Mouse (Mus musculus): ENCODE results near the gene Zbtb2. TPM values are rescaled to one million over a fixed set of nuclear protein-coding genes. Genes with fewer than 3 reads are reported as not detected.
A peak's percentile ranks its signal among the peaks of the same experiment; 100 is the strongest.

The Zbtb2 gene
- polyA plus RNA-seq, 1 experiment from 2014 or later, result 13.4 TPM

DNA sequence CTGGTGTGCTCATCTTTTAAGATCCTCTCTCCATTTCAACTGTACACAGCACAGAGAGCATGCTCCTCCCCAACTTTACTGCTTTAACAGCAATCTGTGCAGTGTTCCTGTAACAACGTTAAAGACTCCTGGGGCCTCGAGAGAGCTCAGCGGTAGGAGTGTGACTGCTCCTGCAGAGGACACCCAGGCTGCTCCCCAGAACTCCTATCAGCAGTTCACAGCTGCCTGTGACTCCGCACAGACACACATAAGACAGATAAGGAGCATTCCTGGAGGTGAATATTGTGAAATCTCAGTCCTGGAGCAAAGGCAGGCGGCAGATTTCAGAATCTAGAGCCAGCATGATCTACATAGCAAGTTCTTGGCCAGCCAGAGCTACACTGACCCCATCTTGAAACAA, 17.6 kb upstream of the Zbtb2 start:
- ATAC-seq (ENCODE audit: insufficient number of reproducible peaks, low FRiP score), result peak; percentile 76
- H3K9ac ChIP-seq, result peak overlapping the region; percentile 53; the same call in 1 of the 2 replicates
- H3K27me3 ChIP-seq (replicated peaks), result no peaks in the 10 kb centered on the region
- peaks cover 67% of the 10 kb centered on the region for H3K36me3 ChIP-seq
- H3K4me1 ChIP-seq (replicated peaks), result peaks cover 16% of the 10 kb centered on the region
- H3K27ac ChIP-seq (ENCODE audit: poor library complexity, severe bottlenecking), result peak overlapping the region; percentile 72
- H3K9me3 ChIP-seq (replicated peaks), result no peaks in the 10 kb centered on the region
- WGBS, result 4% methylated on average over 5 of the region's 5 CpGs
- H3K4me2 ChIP-seq, result no peak overlapping the region
- no peak overlapping the region for H3K4me3 ChIP-seq

DNA sequence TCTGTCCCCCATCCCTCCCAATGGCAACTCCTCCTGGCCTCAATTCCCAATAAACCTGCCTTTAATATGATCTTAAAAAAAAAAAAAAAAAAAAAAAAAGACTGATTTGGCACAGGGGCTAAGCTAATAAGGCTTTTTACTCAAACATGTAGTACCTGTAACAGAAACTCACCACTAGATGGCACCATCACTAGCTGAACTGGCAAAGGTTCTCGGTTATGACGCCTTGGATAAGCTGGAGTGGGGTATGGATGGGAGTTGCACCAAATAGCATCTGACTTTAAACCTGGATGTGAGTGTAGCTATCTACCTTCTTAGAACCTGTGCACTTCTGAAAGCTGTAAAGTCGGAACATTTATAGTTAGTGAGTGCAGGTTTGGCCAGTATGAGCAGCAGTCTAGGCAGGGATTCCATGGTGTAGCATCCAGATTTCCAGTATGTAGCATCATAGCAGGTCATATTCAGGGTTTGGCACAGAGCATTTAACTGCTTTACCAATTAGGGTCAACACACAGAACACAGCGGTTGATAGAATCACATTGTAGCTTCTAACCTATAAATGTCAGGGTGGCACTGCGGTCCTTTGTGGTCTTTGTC, 17.1 kb upstream of the Zbtb2 start:
- Histone ChIP-seq H3K9ac (0 out of 2 replicates have a peak overlapping the region, but pooled peaks have one; percentile 53), H3K4me3 (no peak overlapping the region), H3K4me2 (no peak overlapping the region), H3K9me3 (replicated peaks) (no peaks in the 10 kb centered on the region), H3K36me3 (peaks cover 64% of the 10 kb centered on the region), H3K27me3 (replicated peaks) (no peaks in the 10 kb centered on the region), H3K27ac (ENCODE audit: poor library complexity, severe bottlenecking) (peak overlapping the region; percentile 72), H3K4me1 (replicated peaks) (peaks cover 16% of the 10 kb centered on the region)
- ATAC-seq (ENCODE audit: insufficient number of reproducible peaks, low FRiP score), result peak; percentile 55; the same call in 1 of the 2 replicates
- WGBS, result 57% methylated on average over 5 of the region's 5 CpGs

DNA sequence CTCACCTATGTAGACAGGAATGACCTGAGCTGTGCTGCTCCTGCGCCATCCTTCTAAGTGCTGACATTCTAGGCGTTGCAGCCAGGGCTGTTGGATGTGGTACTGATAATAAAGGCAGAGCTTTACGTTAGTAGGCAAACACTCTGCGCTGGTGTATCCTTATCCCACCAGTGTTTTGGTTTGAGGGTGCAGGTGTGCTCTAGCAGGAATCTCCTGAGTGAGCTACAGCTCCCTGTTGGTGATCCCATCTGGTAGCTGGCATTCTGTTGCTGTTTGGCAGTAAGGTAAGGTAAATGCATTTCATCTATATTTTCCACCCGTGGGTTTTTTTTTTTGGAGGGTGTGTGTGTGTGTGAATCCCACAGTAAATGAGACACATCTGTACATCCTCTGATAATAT, 10.2 kb upstream of the Zbtb2 start:
- 79% methylated on average over 5 of the region's 5 CpGs for WGBS

DNA sequence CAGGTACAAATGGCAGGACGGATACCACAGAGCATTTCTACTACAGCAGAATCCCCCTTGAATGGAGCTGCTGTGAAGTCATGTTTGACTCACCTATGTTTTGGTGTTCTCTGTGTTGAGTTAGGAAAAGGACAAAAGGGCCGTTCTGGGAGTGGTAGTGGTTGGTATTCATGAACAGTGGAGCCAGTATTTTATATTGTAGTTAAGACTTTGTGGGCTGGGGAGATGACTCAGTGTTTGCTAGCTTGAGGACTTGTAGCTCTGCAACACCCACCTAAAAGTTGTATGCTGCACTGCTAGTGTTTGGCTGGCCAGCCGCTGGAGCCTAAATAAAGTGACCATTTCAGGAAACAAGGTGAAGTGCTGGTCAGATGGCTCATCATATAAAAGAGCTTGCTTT, 7.4 kb upstream of the Zbtb2 start:
- Histone ChIP-seq H3K9ac (no peak overlapping the region), H3K27ac (ENCODE audit: poor library complexity, severe bottlenecking) (no peak overlapping the region), H3K36me3 (peaks cover 47% of the 10 kb centered on the region), H3K27me3 (replicated peaks) (no peaks in the 10 kb centered on the region), H3K4me2 (no peak overlapping the region), H3K4me1 (replicated peaks) (peaks cover 30% of the 10 kb centered on the region), H3K4me3 (no peak overlapping the region), H3K9me3 (replicated peaks) (no peaks in the 10 kb centered on the region)
- WGBS, result 87% methylated on average over 3 of the region's 3 CpGs
- ATAC-seq (ENCODE audit: insufficient number of reproducible peaks, low FRiP score), result no peak

More for the DNA sequence above, 10.2 kb upstream of the Zbtb2 start:
- H3K27me3 ChIP-seq (replicated peaks), result no peaks in the 10 kb centered on the region
- H3K9ac ChIP-seq, result no peak overlapping the region
- ATAC-seq (ENCODE audit: insufficient number of reproducible peaks, low FRiP score), result no peak
- H3K4me1 ChIP-seq (replicated peaks), result peaks cover 13% of the 10 kb centered on the region; the same call in 1 of the 2 replicates
- no peak overlapping the region for H3K4me2 ChIP-seq
- H3K27ac ChIP-seq (ENCODE audit: poor library complexity, severe bottlenecking), result no peak overlapping the region
- H3K4me3 ChIP-seq, result no peak overlapping the region
- no peaks in the 10 kb centered on the region for H3K9me3 ChIP-seq (replicated peaks)
- H3K36me3 ChIP-seq, result peaks cover 54% of the 10 kb centered on the region

DNA sequence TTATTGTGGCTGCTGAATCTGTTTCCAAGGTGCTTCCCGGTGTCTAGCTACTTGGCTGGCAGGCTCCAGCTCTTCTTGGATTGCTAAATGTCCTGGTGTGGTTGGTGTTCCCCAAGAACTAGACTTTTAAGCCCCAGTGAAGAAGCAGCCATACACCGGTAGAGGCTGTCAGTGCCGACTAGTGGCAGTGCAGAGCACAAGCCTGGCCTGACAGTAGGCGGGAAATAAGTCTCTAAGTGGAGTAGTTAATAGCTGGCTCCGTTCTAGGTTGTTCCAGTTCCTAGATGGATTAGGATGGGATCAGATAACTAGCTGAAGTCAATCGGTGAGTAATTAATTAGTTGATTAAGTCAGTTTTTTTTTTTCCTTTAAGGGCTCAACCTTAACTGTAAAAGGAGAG, 3.9 kb upstream of the Zbtb2 start:
- WGBS, result 42% methylated on average over 6 of the region's 6 CpGs
- Histone ChIP-seq H3K4me3 (no peak overlapping the region), H3K9ac (no peak overlapping the region), H3K27ac (ENCODE audit: poor library complexity, severe bottlenecking) (no peak overlapping the region), H3K4me2 (no peak overlapping the region), H3K4me1 (replicated peaks) (peaks cover 34% of the 10 kb centered on the region), H3K9me3 (replicated peaks) (no peaks in the 10 kb centered on the region), H3K36me3 (peaks cover 29% of the 10 kb centered on the region), H3K27me3 (replicated peaks) (no peaks in the 10 kb centered on the region)
- ATAC-seq (ENCODE audit: insufficient number of reproducible peaks, low FRiP score), result no peak

DNA sequence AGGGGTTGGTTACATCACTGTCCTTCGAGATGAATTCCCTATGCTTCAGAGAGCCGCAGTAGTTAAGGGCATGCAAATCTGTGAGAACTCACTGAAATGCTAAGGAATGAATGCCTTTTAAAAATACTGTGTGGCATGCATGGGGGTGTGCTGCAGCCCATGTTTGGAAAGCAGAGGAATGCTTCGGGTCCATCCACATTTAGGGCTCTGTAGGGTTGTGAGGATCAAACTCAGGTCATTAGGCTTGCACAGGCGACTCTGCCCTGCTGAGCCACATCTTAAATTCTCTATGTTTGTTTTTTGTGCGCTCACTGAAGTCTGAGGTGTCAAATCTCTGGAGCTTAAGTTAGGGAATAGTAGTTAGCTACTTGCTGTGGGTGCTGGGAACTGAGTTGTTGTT, 3.2 kb upstream of the Zbtb2 start:
- H3K36me3 ChIP-seq, result peaks cover 26% of the 10 kb centered on the region
- H3K4me2 ChIP-seq, result 0 out of 2 replicates have a peak overlapping the region, but pooled peaks have one; percentile 1
- no peaks in the 10 kb centered on the region for H3K9me3 ChIP-seq (replicated peaks)
- H3K9ac ChIP-seq, result 0 out of 2 replicates have a peak overlapping the region, but pooled peaks have one; percentile 38
- H3K4me3 ChIP-seq, result no peak overlapping the region
- H3K27ac ChIP-seq (ENCODE audit: poor library complexity, severe bottlenecking), result no peak overlapping the region
- WGBS, result 61% methylated on average over 5 of the region's 5 CpGs
- peaks cover 34% of the 10 kb centered on the region for H3K4me1 ChIP-seq (replicated peaks)
- ATAC-seq (ENCODE audit: insufficient number of reproducible peaks, low FRiP score), result no peak
- no peaks in the 10 kb centered on the region for H3K27me3 ChIP-seq (replicated peaks)

DNA sequence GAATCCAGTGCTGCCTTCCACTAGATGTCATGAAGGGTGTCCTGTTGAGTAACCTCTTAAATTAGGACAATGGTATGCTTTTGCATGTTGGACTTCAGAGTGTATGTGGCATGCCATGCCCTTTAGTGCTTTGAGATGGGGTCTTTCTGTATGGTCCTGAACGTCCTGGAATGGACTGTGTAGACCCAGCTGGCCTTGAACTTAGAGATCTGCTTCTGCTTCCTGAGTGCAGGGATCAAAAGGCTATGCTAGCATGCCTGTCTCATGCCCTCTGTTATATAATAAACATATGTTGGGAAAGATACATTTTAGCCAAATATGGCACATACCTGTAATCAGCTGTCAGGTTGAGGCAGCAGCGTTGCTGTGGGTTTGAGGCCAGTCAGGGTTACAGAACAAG, 2.6 kb upstream of the Zbtb2 start:
- Histone ChIP-seq H3K9me3 (replicated peaks) (no peaks in the 10 kb centered on the region), H3K36me3 (peaks cover 21% of the 10 kb centered on the region), H3K27ac (ENCODE audit: poor library complexity, severe bottlenecking) (no peak overlapping the region), H3K4me2 (0 out of 2 replicates have a peak overlapping the region, but pooled peaks have one; percentile 1), H3K9ac (no peak overlapping the region), H3K27me3 (replicated peaks) (no peaks in the 10 kb centered on the region), H3K4me1 (replicated peaks) (peaks cover 38% of the 10 kb centered on the region), H3K4me3 (no peak overlapping the region)
- ATAC-seq (ENCODE audit: insufficient number of reproducible peaks, low FRiP score), result no peak
- 59% methylated on average over 2 of the region's 2 CpGs for WGBS

DNA sequence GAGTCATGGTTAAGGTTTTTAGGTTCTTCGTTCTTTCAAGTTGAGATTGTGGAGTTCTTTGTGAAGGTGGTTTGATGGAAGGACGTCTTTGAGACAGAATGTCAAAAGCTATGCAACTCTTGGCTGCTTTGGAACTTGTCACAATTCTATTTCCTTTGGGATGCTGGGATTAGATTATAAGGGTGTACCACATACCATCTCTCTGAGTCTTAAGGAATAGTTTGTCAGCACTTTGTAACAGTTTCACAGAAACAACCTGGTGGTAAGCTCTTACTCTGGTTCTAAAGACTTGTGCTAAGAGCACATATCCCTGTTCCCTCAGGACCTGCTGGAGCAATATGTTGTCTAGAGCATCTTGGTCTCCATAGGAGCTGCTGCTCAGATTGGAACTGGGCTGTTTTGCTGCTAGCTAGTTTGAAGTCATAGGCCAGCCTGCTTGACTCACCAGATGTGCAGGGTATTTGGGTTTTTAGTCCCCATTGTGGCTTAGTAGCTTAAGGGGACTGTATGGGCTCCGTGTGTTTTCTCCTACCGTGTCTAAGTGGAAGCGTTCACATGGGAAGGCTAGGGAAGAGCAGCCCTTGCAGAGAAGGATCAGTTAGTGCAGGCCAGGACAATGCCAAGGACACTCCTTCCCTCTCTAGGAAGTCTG, 1.7 kb upstream of the Zbtb2 start:
- peaks cover 12% of the 10 kb centered on the region for H3K36me3 ChIP-seq
- peak overlapping the region; percentile 94 for H3K4me2 ChIP-seq
- ATAC-seq (ENCODE audit: insufficient number of reproducible peaks, low FRiP score), result no peak
- peaks cover 41% of the 10 kb centered on the region for H3K4me1 ChIP-seq (replicated peaks)
- no peaks in the 10 kb centered on the region for H3K9me3 ChIP-seq (replicated peaks)
- 51% methylated on average over 5 of the region's 5 CpGs for WGBS
- H3K27me3 ChIP-seq (replicated peaks), result no peaks in the 10 kb centered on the region
- peak overlapping the region; percentile 100 for H3K9ac ChIP-seq
- H3K4me3 ChIP-seq, result peak overlapping the region; percentile 99
- H3K27ac ChIP-seq (ENCODE audit: poor library complexity, severe bottlenecking), result no peak overlapping the region

DNA sequence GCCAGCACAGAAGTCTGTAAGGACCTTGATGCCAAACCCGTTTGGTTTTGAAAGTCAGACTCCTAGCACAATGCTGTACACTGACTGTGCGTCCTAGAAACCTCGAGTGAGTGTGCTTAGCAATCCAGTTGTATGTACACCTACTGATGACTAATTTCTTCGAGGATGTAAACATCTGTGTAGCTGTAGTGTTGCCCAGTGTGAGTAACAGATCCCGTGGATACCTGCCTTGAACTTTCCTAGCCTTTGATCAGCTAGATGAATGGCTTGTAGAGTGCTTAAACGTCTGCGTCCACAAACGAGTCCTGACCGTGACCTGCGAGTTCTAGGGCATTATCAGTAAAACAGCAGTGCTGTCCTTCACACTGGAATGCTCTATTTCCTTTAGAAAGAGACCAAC, 1.1 kb upstream of the Zbtb2 start:
- peak overlapping the region; percentile 100 for H3K9ac ChIP-seq
- peak overlapping the region; percentile 99 for H3K4me3 ChIP-seq
- H3K9me3 ChIP-seq (replicated peaks), result no peaks in the 10 kb centered on the region
- no peak for ATAC-seq (ENCODE audit: insufficient number of reproducible peaks, low FRiP score)
- 11% methylated on average over 10 of the region's 10 CpGs for WGBS
- H3K36me3 ChIP-seq, result peaks cover 7% of the 10 kb centered on the region
- peak overlapping the region; percentile 99; the same call in 1 of the 2 replicates for H3K27ac ChIP-seq (ENCODE audit: poor library complexity, severe bottlenecking)
- peaks cover 43% of the 10 kb centered on the region for H3K4me1 ChIP-seq (replicated peaks)
- H3K27me3 ChIP-seq (replicated peaks), result no peaks in the 10 kb centered on the region
- peak overlapping the region; percentile 94 for H3K4me2 ChIP-seq

DNA sequence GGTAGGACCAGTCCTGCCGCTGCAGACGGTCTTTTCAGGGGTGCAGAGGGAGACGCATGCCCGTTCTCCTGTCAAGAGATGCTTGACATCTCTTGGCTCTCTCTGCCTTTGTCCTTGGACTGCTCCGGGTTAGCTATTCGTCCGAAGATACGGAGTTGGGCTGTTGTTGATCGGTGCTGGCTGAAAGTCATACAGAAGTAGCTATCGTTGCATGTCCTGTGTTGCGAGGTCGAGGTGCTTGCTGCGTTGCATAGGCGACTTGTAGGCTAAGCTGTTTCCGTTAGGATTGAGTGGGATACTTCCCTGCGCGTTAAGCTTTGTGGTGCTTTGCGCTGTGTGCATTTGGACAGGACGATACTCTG, 457 bp upstream of the Zbtb2 start:
- Histone ChIP-seq H3K9me3 (replicated peaks) (no peaks in the 10 kb centered on the region), H3K27ac (ENCODE audit: poor library complexity, severe bottlenecking) (peak overlapping the region; percentile 99), H3K36me3 (peaks cover 4% of the 10 kb centered on the region; the same call in 1 of the 2 replicates), H3K4me1 (replicated peaks) (peaks cover 46% of the 10 kb centered on the region), H3K4me2 (peak overlapping the region; percentile 94), H3K4me3 (peak overlapping the region; percentile 99), H3K9ac (peak overlapping the region; percentile 100), H3K27me3 (replicated peaks) (no peaks in the 10 kb centered on the region)
- WGBS, result under 1% methylated on average over 19 of the region's 19 CpGs
- ATAC-seq (ENCODE audit: insufficient number of reproducible peaks, low FRiP score), result no peak

DNA sequence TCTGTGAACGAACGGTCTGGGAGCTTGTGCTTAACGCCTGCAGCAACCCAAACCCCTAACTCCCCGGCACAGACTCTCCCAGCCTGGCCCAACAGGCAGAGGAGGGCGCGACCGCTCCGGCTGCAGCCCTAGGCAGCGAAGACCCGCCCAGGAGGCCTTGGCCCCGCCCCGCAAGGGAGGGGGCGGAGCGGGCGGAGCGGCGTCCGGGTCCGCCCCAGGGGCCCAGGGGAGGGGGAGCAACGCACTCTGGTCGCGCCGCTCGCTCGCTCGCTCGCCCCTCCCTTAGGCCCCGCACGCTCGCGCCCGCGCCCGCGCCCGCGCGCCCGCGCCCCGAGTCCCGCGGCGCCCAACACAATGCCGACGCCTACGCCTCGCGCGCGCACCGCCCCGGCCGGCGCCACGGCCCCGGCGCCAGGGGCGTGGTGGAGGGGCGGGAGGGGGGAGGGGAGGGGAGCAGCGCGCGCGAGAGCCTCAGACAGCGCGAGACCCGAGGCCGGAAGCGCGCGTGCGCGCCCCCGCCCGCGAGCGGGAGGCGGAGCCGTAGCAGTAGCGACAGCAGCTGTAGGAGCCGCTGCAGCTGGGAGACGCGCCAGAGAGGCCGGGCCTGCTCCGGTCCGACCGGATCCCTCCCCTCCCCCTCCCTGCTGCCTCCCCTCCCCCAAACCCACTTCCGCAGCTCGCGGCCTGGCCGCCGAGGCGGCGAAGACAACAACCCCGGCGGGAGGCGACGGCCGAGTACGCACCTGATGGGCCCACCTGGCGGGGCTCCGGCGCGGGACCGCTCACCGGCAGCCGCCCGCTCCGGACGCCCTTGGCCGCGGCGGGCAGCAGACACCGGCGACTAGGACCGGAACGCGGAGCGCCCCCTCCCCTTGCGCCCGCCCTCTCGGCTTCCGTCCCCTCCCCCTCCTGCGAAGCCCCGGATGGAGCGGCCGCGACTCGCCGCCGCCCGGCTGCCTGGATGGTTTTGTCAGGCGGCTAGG, 1.0 kb downstream of the Zbtb2 start:
- H3K4me3 ChIP-seq, result peak overlapping the region; percentile 99
- H3K9me3 ChIP-seq (replicated peaks), result no peaks in the 10 kb centered on the region
- no peaks in the 10 kb centered on the region for H3K36me3 ChIP-seq
- H3K4me2 ChIP-seq, result peak overlapping the region; percentile 94
- H3K9ac ChIP-seq, result peak overlapping the region; percentile 100
- H3K27ac ChIP-seq (ENCODE audit: poor library complexity, severe bottlenecking), result peak overlapping the region; percentile 99
- peak; percentile 94 for ATAC-seq (ENCODE audit: insufficient number of reproducible peaks, low FRiP score)
- under 1% methylated on average over 92 of the region's 133 CpGs for WGBS
- no peaks in the 10 kb centered on the region for H3K27me3 ChIP-seq (replicated peaks)
- H3K4me1 ChIP-seq (replicated peaks), result peaks cover 51% of the 10 kb centered on the region

Measured in heart, embryonic 12.5 days (tissue).